Mouse (Mus musculus): ENCODE results near the gene Slc45a3. TPM values are rescaled to one million over a fixed set of nuclear protein-coding genes. Genes with fewer than 3 reads are reported as not detected.

The Slc45a3 gene
- polyA plus RNA-seq, 1 experiment from 2014 or later, result 2.0 TPM

DNA sequence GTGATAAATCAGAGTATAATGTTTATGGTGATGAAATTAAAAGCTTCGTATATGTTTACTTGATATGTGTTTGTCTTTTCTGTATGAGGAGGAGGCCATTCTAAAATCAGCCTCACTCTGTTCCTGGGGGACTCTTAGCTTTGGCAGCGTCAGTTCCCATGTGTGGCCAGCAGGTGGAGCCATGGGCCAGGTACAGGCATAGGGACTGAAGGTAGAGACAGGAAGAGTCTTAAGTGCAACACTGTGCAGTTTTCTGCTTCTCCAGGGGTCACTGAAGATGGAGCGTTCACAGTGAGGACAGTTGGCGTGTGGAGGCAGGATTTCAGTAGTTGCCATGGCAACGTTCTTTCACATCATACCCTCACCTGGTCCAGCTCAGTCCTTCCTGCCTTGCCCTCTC, 20.1 kb downstream of the Slc45a3 start:
- Histone ChIP-seq H3K27me3 (replicated peaks) (no peaks in the 10 kb centered on the region), H3K36me3 (no peaks in the 10 kb centered on the region), H3K4me1 (no peaks in the 10 kb centered on the region), H3K9me3 (replicated peaks) (no peaks in the 10 kb centered on the region), H3K9ac (replicated peaks) (no peak overlapping the region), H3K4me3 (replicated peaks) (no peak overlapping the region), H3K4me2 (no peak overlapping the region), H3K27ac (replicated peaks) (no peak overlapping the region)
- 0 out of 2 replicates have a peak, but pooled peaks have one; percentile 55 for ATAC-seq (ENCODE audit: low FRiP score)
- WGBS, result 28% methylated on average over 5 of the region's 5 CpGs

DNA sequence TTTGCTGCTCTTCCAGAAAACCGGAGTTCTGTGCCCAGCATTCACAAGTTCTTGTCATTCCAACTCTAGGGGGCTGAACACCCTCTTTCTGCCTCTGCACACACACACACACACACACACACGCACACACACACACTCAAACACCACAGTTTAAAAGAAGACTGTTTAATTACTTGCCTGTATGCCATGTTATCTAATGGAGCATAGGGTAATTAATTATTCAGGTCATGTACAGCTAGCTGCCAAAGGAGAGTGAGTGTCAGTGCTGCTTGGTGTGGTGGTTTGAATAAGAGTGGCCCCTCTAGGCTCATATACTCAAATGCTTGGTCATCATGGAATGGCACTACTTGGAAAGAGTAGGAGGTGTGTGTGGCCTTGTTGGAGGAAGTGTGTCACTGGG, 21.0 kb downstream of the Slc45a3 start:
- no peaks in the 10 kb centered on the region for H3K4me1 ChIP-seq
- no peak overlapping the region for H3K9ac ChIP-seq (replicated peaks)
- no peaks in the 10 kb centered on the region for H3K9me3 ChIP-seq (replicated peaks)
- no peak overlapping the region for H3K27ac ChIP-seq (replicated peaks)
- no peaks in the 10 kb centered on the region for H3K27me3 ChIP-seq (replicated peaks)
- no peak overlapping the region for H3K4me2 ChIP-seq
- 87% methylated on average over 2 of the region's 2 CpGs for WGBS
- H3K4me3 ChIP-seq (replicated peaks), result no peak overlapping the region
- no peaks in the 10 kb centered on the region for H3K36me3 ChIP-seq
- ATAC-seq (ENCODE audit: low FRiP score), result no peak

DNA sequence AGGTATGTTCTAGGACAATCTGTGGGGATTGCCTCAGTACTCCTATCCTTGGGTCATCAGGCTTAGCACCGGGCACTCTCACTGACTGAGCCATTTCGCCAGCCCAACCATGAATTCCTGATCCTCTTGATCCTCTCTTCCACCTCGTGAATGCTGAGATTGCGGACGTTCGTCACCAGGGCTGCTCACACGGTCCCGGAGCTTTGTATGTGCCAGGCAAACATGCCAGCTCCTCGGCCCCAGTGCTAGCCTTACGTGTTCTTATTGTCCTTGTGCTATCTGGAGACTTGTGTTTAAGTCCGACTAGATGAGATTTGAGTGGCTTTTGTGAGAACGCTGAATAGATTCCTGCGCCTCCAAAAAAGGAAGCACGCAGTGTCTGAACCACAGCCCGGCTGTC, 24.7 kb downstream of the Slc45a3 start:
- Histone ChIP-seq H3K9me3 (replicated peaks) (no peaks in the 10 kb centered on the region), H3K27me3 (replicated peaks) (no peaks in the 10 kb centered on the region), H3K27ac (replicated peaks) (no peak overlapping the region), H3K4me2 (no peak overlapping the region), H3K36me3 (no peaks in the 10 kb centered on the region), H3K4me1 (no peaks in the 10 kb centered on the region), H3K9ac (replicated peaks) (no peak overlapping the region), H3K4me3 (replicated peaks) (no peak overlapping the region)
- ATAC-seq (ENCODE audit: low FRiP score), result no peak
- 77% methylated on average over 15 of the region's 15 CpGs for WGBS

DNA sequence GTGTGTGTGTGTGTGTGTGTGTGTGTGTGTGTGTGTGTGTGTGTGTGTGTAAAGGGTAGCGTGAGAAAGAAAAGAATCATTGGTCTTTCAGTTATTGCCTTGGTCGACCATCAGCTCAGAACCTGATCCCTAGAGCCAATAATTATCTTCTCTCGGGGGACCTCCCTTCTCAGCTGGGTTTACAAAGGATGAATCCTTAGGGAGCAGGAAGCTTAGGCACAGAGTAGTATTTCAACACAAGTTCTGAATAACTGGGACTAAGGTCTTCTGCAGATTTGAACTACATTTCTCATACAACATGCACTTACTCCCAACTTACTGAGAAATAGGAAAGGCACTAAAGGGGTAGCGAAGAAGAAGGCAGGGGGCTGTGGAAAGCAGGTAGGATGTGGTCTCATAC, 26.7 kb downstream of the Slc45a3 start:
- Histone ChIP-seq H3K27ac (replicated peaks) (no peak overlapping the region), H3K4me2 (no peak overlapping the region), H3K27me3 (replicated peaks) (no peaks in the 10 kb centered on the region), H3K9ac (replicated peaks) (no peak overlapping the region), H3K36me3 (no peaks in the 10 kb centered on the region), H3K4me3 (replicated peaks) (no peak overlapping the region), H3K4me1 (no peaks in the 10 kb centered on the region), H3K9me3 (replicated peaks) (no peaks in the 10 kb centered on the region)
- 75% methylated on average over 4 of the region's 4 CpGs for WGBS
- no peak for ATAC-seq (ENCODE audit: low FRiP score)

DNA sequence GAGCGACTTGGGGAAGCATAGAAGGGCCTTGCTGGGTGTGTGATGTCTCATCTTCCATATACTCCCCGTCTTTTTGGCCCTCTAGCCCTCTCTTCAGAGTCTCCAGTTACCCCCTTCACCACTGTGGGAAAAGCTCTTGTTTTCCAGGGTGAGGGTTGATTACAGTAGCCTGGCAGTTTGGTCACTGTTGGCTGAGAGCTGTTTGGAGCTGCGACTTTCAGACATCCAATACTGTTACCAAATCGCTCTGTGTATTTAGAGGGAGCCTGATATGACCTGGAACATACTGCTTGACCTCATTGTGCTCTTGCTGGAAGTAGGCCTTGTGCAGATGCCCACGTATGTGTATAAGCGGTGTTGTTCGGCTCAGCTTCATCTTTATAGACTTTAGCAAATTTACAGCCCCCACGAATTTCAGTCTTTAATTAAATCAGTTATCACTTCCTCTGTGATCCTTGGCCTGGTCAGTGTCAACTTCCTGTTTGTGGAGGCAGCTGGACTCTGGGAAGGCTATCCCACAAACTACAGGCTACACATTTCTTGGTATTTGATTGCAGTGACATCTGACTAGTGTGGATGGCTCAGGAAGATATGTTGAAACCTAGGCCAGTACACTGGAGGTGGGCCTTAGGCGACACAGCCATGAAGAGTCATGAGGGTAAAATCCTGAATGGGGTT, 27.5 kb downstream of the Slc45a3 start:
- WGBS, result 93% methylated on average over 9 of the region's 9 CpGs
- ATAC-seq (ENCODE audit: low FRiP score), result no peak

DNA sequence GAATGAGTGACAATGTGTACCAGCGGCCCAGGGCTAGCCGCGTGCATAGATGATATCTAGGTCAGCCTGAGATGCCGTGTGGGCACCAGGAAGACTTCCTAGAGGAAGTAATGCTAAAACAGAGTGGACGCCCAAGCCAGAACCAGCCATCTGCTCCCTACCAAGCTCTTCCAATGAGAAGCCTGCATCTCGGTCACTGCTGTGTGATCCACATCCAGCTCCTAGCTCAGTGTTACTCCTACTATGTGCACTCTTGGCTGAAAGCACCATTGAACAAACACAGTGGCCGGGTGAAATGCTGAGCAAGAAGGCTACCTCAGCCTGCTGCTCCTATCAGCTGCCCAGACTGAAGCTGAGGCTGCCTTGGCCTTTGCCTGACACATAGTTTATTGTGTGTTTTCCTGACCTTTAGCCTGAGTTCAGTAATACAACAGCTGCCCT, 29.8 kb downstream of the Slc45a3 start:
- ATAC-seq (ENCODE audit: low FRiP score), result no peak
- Histone ChIP-seq H3K27ac (replicated peaks) (no peak overlapping the region), H3K9me3 (replicated peaks) (no peaks in the 10 kb centered on the region), H3K27me3 (replicated peaks) (no peaks in the 10 kb centered on the region), H3K4me3 (replicated peaks) (no peak overlapping the region), H3K4me1 (no peaks in the 10 kb centered on the region), H3K4me2 (no peak overlapping the region), H3K36me3 (no peaks in the 10 kb centered on the region), H3K9ac (replicated peaks) (no peak overlapping the region)
- WGBS, result 85% methylated on average over 7 of the region's 7 CpGs

More for the DNA sequence above, 27.5 kb downstream of the Slc45a3 start:
- Histone ChIP-seq H3K4me3 (replicated peaks) (no peak overlapping the region), H3K36me3 (no peaks in the 10 kb centered on the region), H3K27me3 (replicated peaks) (no peaks in the 10 kb centered on the region), H3K4me2 (no peak overlapping the region), H3K9me3 (replicated peaks) (no peaks in the 10 kb centered on the region), H3K4me1 (no peaks in the 10 kb centered on the region), H3K9ac (replicated peaks) (no peak overlapping the region), H3K27ac (replicated peaks) (no peak overlapping the region)

DNA sequence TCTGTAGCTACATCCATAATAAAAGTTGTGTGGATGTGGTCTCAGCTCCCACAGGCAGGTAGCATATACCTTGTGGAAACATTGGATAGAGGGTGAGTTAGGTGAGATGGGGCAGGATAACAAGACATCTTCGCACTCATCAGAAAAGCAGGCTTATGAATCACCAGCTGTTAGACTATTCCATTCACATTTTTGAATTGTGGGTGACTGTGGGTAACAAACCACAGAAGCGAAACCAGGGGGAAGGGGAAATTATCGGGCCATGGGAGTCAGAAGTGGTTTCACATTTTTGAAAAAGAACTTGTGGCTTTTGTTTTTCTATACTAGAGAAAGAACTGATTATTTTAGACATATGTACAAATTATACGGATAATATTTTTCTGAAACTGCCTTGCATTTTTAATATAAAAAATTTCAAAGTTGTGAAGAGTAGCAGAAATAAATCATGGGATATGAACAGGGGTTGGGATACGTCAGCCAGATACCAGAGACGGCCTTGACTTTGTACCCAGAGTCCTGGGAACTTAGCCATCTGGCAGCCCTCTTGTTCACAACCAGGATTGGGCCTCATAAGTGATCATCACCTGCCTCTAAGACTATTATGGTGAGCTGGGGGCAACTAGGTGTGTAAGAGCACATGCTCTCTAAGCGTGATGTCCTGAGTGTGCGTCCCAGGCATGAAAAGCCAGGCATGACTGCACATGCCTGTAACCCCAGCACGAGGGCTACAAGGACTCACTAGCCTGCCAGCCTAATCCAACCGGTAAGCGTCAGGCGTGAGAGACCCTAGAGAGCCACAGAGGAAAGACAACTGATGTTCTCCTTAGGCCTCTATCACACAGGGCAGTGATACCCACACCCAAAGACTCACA, 30.6 kb downstream of the Slc45a3 start:
- H3K4me2 ChIP-seq, result no peak overlapping the region
- H3K9ac ChIP-seq (replicated peaks), result no peak overlapping the region
- H3K4me3 ChIP-seq (replicated peaks), result no peak overlapping the region
- ATAC-seq (ENCODE audit: low FRiP score), result no peak
- no peaks in the 10 kb centered on the region for H3K9me3 ChIP-seq (replicated peaks)
- H3K27me3 ChIP-seq (replicated peaks), result no peaks in the 10 kb centered on the region
- no peaks in the 10 kb centered on the region for H3K36me3 ChIP-seq
- no peaks in the 10 kb centered on the region for H3K4me1 ChIP-seq
- WGBS, result 86% methylated on average over 12 of the region's 12 CpGs
- H3K27ac ChIP-seq (replicated peaks), result no peak overlapping the region

DNA sequence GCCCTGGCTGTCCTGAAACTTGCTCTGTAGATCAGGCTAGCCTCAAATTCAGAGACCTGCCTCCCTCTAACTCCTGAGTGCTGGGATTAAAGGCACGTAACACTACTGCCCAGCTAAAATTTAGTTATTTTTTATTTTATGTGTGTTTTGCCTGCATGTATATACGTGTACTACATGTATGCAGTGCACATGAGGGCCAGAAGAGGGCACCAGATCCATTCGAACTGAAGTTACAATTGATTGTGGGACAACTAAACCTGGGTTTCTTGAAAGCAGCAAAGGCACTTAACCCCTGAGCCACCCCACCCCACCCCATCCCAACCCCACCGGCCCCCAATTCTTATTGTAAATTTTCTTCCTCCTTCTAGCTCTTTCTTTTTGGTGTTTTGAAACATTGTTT, 32.3 kb downstream of the Slc45a3 start:
- Histone ChIP-seq H3K9me3 (replicated peaks) (no peaks in the 10 kb centered on the region), H3K9ac (replicated peaks) (no peak overlapping the region), H3K27ac (replicated peaks) (no peak overlapping the region), H3K27me3 (replicated peaks) (no peaks in the 10 kb centered on the region), H3K4me3 (replicated peaks) (no peak overlapping the region), H3K36me3 (no peaks in the 10 kb centered on the region), H3K4me1 (no peaks in the 10 kb centered on the region), H3K4me2 (no peak overlapping the region)
- 34% methylated on average over 4 of the region's 4 CpGs for WGBS
- no peak for ATAC-seq (ENCODE audit: low FRiP score)

DNA sequence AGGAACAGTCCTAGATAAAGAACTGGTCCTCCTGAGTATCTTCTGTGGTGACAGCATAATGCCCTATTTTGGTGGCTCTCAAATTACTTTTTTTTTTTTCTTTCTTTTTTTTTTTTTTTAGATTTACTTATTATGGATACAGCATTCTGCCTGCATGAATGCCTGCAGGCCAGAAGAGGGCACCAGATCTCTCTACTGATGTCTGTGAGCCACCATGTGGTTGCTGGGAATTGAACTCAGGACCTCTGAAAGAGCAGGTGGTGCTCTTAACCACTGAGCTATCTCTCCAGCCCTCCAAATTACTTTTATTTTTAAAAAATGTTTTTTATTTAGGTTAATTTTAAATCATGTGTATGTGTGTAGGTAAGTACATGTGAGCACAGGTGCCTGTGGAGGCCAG, 37.7 kb downstream of the Slc45a3 start:
- no peaks in the 10 kb centered on the region for H3K27me3 ChIP-seq (replicated peaks)
- no peak overlapping the region for H3K9ac ChIP-seq (replicated peaks)
- H3K9me3 ChIP-seq (replicated peaks), result no peaks in the 10 kb centered on the region
- H3K4me2 ChIP-seq, result no peak overlapping the region
- no peak overlapping the region for H3K4me3 ChIP-seq (replicated peaks)
- H3K36me3 ChIP-seq, result no peaks in the 10 kb centered on the region
- ATAC-seq (ENCODE audit: low FRiP score), result no peak
- H3K4me1 ChIP-seq, result no peaks in the 10 kb centered on the region
- no peak overlapping the region for H3K27ac ChIP-seq (replicated peaks)

DNA sequence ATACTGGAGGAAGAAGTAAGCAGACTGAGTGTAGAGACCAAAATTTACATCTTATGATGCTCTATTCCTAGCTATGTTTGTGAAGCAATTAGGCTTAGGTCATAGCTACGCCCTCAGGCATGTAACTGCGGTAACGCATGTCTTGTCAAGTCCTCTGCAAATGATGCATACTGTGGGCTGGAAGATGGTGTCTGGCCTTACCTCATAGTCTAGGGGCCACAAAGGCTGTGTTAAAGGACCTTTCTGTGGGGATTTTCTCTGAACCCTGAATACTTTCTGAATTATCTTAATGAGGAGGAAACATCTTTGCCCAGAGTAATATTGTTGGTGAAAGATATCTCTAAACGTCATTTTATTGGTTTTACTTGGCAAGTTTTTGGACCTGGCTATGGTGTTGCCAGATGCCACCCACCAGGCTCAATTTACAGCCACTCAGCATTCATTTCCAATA, 39.1 kb downstream of the Slc45a3 start:
- Histone ChIP-seq H3K9me3 (replicated peaks) (no peaks in the 10 kb centered on the region), H3K36me3 (no peaks in the 10 kb centered on the region), H3K9ac (replicated peaks) (no peak overlapping the region), H3K27ac (replicated peaks) (no peak overlapping the region), H3K27me3 (replicated peaks) (no peaks in the 10 kb centered on the region), H3K4me3 (replicated peaks) (no peak overlapping the region), H3K4me1 (peaks cover 5% of the 10 kb centered on the region), H3K4me2 (no peak overlapping the region)
- no peak for ATAC-seq (ENCODE audit: low FRiP score)
- 91% methylated on average over 4 of the region's 4 CpGs for WGBS

DNA sequence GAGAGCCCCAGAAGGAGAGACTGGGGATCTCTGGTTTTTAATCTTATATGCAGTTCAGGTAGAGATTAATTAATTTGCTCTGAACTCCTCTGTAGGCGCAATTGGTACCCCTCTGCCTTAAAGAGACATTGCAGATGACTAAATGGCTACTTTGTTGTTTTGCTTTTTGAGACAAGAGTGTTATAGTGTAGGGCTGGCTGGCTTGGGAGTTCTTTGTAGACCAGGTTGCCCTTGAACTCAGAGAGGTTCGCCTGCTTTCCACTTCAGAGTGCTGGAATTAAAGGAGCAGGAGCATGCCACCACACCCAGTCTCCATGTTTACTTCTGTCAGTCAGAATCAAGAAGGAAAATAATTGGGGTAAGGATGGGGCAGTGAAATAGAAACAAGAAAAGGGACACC, 40.3 kb downstream of the Slc45a3 start:
- H3K4me3 ChIP-seq (replicated peaks), result no peak overlapping the region
- 87% methylated on average over 2 of the region's 2 CpGs for WGBS
- no peaks in the 10 kb centered on the region for H3K27me3 ChIP-seq (replicated peaks)
- no peak overlapping the region for H3K27ac ChIP-seq (replicated peaks)
- no peak for ATAC-seq (ENCODE audit: low FRiP score)
- no peak overlapping the region for H3K9ac ChIP-seq (replicated peaks)
- no peak overlapping the region for H3K4me2 ChIP-seq
- H3K4me1 ChIP-seq, result peaks cover 5% of the 10 kb centered on the region
- H3K36me3 ChIP-seq, result no peaks in the 10 kb centered on the region
- H3K9me3 ChIP-seq (replicated peaks), result no peaks in the 10 kb centered on the region

DNA sequence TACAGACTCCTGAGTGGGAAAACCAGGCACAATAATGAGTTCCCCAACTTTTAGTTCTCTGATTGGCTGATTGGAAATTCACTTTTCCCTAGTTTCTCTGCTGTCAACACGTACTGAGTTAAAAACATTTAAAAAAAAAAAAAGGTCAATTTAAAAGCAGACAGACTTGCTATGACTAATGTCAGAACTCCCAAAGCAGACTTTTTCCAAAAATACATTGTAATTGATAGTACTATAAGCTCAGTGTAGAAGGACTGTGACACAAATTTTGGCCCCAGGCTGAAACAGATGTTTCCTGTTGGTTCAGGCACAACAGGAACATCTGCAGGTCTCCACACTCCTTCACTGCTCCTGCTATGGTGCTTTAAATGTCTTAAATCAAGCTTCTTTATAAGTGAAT, 41.0 kb downstream of the Slc45a3 start:
- H3K36me3 ChIP-seq, result no peaks in the 10 kb centered on the region
- H3K27me3 ChIP-seq (replicated peaks), result no peaks in the 10 kb centered on the region
- peaks cover 10% of the 10 kb centered on the region for H3K4me1 ChIP-seq
- no peaks in the 10 kb centered on the region for H3K9me3 ChIP-seq (replicated peaks)
- no peak overlapping the region for H3K27ac ChIP-seq (replicated peaks)
- WGBS, result 58% methylated on average over 1 of the region's 1 CpGs
- no peak overlapping the region for H3K4me3 ChIP-seq (replicated peaks)
- H3K4me2 ChIP-seq, result no peak overlapping the region
- ATAC-seq (ENCODE audit: low FRiP score), result no peak
- H3K9ac ChIP-seq (replicated peaks), result no peak overlapping the region

All from neural tube, embryonic 15.5 days (tissue).